18 mouse cellular contexts compared by ENCODE assay signal in genomic region chr5:53023432-53023831, GRCm38 (mm10). TPM values are rescaled to one million over a fixed set of nuclear protein-coding genes. Genes with fewer than 3 reads are reported as not detected.
"Had no signal": no experiment of that assay in that cellular context is flagged by ENCODE, and none has a peak within 500 bp of the region (broad histone marks: within the 10 kb centered on the region; RNA-seq: fewer than 3 reads in every experiment).

No protein-coding gene starts in this region.

- H3K27ac ChIP-seq: limb, embryonic 12.5 days; limb, embryonic 15.5 days; liver, embryonic 13.5 days had no signal

- H3K9ac ChIP-seq: limb, embryonic 12.5 days; limb, embryonic 15.5 days; liver, embryonic 13.5 days had no signal

- H3K4me3 ChIP-seq: limb, embryonic 12.5 days; limb, embryonic 15.5 days; liver, embryonic 13.5 days had no signal

- H3K9me3 ChIP-seq: limb, embryonic 12.5 days; limb, embryonic 15.5 days; liver, embryonic 13.5 days had no signal

- H3K36me3 ChIP-seq: limb, embryonic 12.5 days; limb, embryonic 15.5 days; liver, embryonic 13.5 days had no signal

- H3K27me3 ChIP-seq: limb, embryonic 12.5 days; limb, embryonic 15.5 days; liver, embryonic 13.5 days had no signal

- DNase-seq: kidney, postnatal 14 days; left cerebral cortex, postnatal 4 days; liver, embryonic 13.5 days; lung, adult 2 months; lung, postnatal 14 days; lung, postnatal 4 days; midbrain, embryonic 14.5 days; thymus, adult 18-20 months; thymus, postnatal 36 days had no signal

- H3K4me2 ChIP-seq: limb, embryonic 12.5 days; limb, embryonic 15.5 days; liver, embryonic 13.5 days; midbrain, embryonic 11.5 days had no signal

- ATAC-seq: inflammation-experienced regulatory T-cells, adult 6 months had no signal

- H3K4me1 ChIP-seq: limb, embryonic 12.5 days; limb, embryonic 15.5 days; liver, embryonic 13.5 days had no signal

RNA-seq across cellular contexts. Expression of gene Slc34a2, which starts 14.4 kb away (rescaled TPM):
- total RNA-seq: layer of hippocampus, adult 18-20 months; megakaryocyte progenitor cell, adult 5-6 weeks; megakaryocyte-erythroid progenitor cell, adult 5-6 weeks had no signal
- polyA plus RNA-seq: inflammation-experienced regulatory T-cells, adult 6 months; limb, embryonic 12.5 days; midbrain, embryonic 11.5 days; midbrain, embryonic 14.5 days; neural tube, embryonic 11.5 days; neural tube, embryonic 14.5 days had no signal
